Mouse (Mus musculus) megakaryocyte, embryonic 14.5 days (primary cell): ENCODE data around the gene Rpl28. TPM values are rescaled to one million over a fixed set of nuclear protein-coding genes. Genes with fewer than 3 reads are reported as not detected.

Experiments
- H3K27me3 ChIP-seq: replicated peaks from 2 replicates; pipeline ENCODE3; 2012; ENCODE audit warnings: inconsistent platforms
- H3K36me3 ChIP-seq: replicated peaks from 2 replicates; pipeline ENCODE3; 2012; ENCODE audit warnings: low read length, inconsistent platforms, mixed read lengths
- H3K4me1 ChIP-seq: 2 replicates; pipeline ENCODE4 v1.6.1; 2012; ENCODE audit warnings: inconsistent platforms
- H3K4me3 ChIP-seq: replicated peaks from 2 replicates; pipeline ENCODE3; 2012; ENCODE audit warnings: moderate library complexity, mild to moderate bottlenecking, inconsistent platforms
- H3K9me3 ChIP-seq: 2 replicates; pipeline ENCODE4 v1.6.1; 2012; ENCODE audit warnings: inconsistent platforms
- FLI1 ChIP-seq: IDR thresholded peaks from 2 replicates; pipeline ENCODE4 v1.6.1; 2012; ENCODE audit warnings: low read length, inconsistent platforms, mixed read lengths
- GATA1 ChIP-seq: IDR thresholded peaks from 3 replicates; pipeline ENCODE4 v1.6.1; 2012; ENCODE audit warnings: mixed read lengths, low read length, inconsistent platforms, borderline replicate concordance
- polyA plus RNA-seq: library from polyadenylated mRNA; stranded (reverse); fragments of >175 nt; gene quantifications from 2 replicates; pipeline ENCODE4 v1.2.3, GENCODE M21; 2012; ENCODE audit warnings: low replicate concordance; ENCODE audit not compliant: insufficient read depth

The Rpl28 gene
- polyA plus RNA-seq, 1 experiment: 12,997 TPM

DNA sequence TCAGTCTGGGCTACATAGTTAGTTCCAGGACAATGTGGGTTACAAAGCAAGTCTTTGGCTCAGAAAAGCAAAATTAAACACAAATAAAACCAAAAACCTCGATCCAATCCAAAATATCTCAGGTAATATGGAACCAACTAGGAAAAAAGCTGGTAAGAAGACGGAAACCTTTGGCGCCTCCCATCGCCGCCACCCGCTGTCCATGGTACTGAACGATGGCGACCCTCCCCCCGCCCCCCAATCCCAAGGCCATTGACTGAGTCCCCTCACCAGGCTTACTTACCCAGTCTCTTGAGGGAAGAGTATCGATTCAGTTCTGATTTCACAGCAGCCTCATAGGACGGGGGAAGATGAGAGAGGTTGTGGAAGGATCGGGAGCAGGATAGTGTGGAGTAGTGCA is 37.8 kb downstream of the Rpl28 start:
- no peak for TF ChIP-seq GATA1
- no peak for TF ChIP-seq FLI1
- Histone ChIP-seq H3K36me3 (no peaks in the 10 kb centered on the region), H3K9me3 (peaks cover 4% of the 10 kb centered on the region; the same call in 1 of the 2 replicates), H3K27me3 (peaks cover 79% of the 10 kb centered on the region), H3K4me1 (peaks cover 10% of the 10 kb centered on the region), H3K4me3 (no peak overlapping the region)

DNA sequence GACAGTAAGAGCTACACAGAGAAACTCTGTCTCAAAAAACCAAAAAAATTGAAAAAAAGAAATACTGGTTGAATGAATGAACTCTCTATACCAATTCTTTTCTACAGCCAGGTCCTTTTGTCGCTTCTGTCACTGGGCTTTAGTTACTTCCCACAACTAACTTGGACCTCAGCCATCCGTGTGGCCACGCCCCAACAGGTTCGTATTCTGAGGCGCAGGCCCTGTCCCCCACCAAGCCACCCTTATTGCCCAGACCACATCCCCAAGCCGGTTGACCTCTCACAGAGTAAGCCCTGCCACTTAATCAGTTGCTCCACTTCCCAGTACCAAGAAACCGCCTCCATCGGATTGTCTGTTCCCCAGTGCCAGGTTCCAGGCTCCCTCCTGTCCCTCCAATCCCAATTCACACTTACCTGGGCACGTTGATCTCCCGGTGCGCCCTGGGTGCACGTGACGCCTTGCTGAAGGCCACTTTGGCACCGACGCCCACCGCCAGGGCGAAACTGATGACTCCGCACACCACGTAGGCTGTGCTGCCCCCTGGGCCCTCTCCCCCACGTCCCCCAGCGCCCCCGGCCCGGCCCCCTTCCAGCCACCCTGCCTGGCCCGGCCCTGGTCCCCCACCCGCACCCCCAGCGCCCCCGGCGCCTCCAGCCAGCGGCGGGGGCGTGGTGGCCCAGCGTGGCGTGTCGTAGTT is 43.1 kb downstream of the Rpl28 start:
- peaks cover 83% of the 10 kb centered on the region for H3K27me3 ChIP-seq
- TF ChIP-seq FLI1 (no peak), GATA1 (no peak)
- peak overlapping the region; percentile 87 for H3K4me3 ChIP-seq
- H3K9me3 ChIP-seq: peaks cover 8% of the 10 kb centered on the region; the same call in 1 of the 2 replicates
- peaks cover 12% of the 10 kb centered on the region for H3K4me1 ChIP-seq
- H3K36me3 ChIP-seq: no peaks in the 10 kb centered on the region

DNA sequence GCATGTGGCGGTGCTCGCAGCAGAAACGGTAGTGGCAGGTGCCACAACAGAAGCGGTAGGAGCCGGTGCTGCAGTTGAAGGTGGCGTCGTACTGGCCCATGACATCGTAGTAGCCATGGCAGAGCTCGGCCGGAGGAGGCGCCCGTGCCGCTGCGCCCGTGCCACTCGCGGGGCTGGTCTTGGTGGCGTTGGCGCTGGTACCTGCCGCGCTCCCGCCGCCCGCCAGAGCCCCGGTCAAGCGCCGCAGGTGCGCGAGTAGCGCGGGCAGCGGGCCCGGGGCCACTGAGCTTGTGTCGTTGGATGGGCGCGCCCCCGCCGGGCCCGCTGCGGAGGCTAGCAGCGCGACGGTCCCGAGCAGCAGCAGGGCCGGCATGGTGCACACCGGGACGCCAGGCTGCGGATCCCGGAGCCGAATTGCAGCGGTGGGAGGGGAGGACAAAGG is 43.7 kb downstream of the Rpl28 start:
- H3K9me3 ChIP-seq: peaks cover 8% of the 10 kb centered on the region; the same call in 1 of the 2 replicates
- TF ChIP-seq FLI1: no peak
- TF ChIP-seq GATA1: no peak
- H3K36me3 ChIP-seq: no peaks in the 10 kb centered on the region
- H3K4me3 ChIP-seq: peak overlapping the region; percentile 87
- H3K4me1 ChIP-seq: peaks cover 12% of the 10 kb centered on the region
- H3K27me3 ChIP-seq: peaks cover 80% of the 10 kb centered on the region

DNA sequence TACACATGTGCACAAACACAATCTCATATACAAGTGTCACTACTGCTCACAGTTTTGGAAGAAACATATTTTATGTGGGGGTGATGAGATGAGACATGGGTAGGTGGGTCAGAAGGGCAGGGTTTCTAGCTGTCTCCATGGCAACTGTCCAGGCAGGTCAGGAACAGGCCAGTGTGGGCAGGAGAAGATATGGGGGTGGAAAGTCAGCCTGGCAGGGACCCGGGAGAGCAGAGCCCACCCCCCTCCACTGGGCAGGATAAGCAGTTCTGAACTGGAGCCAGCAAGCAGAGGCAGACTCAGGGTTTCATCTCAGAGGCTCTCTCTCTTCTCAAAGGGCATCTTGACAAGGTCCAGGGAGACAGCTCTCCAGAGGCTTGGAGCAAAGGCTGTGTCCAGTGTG is 45.0 kb downstream of the Rpl28 start:
- H3K4me1 ChIP-seq: peaks cover 17% of the 10 kb centered on the region
- no peak overlapping the region for H3K4me3 ChIP-seq
- no peak for TF ChIP-seq GATA1
- TF ChIP-seq FLI1: no peak
- H3K9me3 ChIP-seq: peaks cover 10% of the 10 kb centered on the region; the same call in 1 of the 2 replicates
- H3K36me3 ChIP-seq: no peaks in the 10 kb centered on the region
- H3K27me3 ChIP-seq: peaks cover 85% of the 10 kb centered on the region

DNA sequence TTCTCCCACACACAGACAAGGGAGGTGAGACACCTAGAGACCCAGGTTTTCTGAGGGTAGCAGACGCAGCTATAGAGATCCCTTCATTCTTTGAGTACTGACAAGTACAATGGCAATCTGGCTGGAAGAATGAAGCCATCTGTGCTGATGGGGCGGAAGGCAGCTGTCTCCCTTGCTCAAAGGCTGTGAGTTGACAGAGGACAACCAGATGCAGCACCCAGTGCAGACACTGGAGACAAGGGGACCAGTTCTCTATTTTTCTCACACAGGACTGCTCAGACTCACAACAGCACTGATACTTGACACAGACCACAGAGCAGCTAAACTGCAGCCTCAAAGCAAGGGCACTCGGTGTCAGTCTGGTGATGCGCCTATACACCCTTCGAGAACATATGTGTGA is 49.4 kb downstream of the Rpl28 start:
- TF ChIP-seq FLI1: no peak
- TF ChIP-seq GATA1: no peak
- H3K4me3 ChIP-seq: no peak overlapping the region
- H3K9me3 ChIP-seq: peaks cover 36% of the 10 kb centered on the region
- no peaks in the 10 kb centered on the region for H3K36me3 ChIP-seq
- peaks cover 85% of the 10 kb centered on the region for H3K27me3 ChIP-seq
- H3K4me1 ChIP-seq: peaks cover 22% of the 10 kb centered on the region

DNA sequence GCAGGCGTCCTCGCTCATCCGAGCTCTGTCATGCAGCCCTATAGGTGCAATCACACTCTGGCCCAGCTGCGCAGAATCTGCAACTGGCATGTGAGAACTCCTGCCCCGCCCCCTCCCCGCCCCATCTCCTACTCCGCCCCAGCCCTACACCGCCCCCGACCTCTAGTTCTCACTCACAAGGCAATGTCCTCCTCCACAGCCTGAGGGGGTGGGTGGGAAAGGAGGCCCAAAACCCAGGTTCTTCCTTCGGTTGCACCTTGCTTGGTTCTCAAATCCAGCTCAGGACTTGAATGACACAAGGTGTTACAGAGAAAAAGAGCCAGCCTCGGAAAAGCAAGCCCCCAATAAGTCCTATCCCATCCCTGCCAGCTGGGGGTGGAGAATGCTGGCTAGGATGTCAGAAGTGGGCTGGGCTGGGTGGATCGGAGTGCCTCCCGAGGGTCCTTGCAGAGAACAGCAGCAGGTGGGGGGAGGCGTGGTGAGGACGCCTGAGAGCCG is 50.0 kb downstream of the Rpl28 start:
- TF ChIP-seq FLI1: no peak
- TF ChIP-seq GATA1: no peak
- Histone ChIP-seq H3K9me3 (peaks cover 43% of the 10 kb centered on the region), H3K36me3 (no peaks in the 10 kb centered on the region), H3K4me1 (peaks cover 22% of the 10 kb centered on the region), H3K4me3 (no peak overlapping the region), H3K27me3 (peaks cover 79% of the 10 kb centered on the region)

DNA sequence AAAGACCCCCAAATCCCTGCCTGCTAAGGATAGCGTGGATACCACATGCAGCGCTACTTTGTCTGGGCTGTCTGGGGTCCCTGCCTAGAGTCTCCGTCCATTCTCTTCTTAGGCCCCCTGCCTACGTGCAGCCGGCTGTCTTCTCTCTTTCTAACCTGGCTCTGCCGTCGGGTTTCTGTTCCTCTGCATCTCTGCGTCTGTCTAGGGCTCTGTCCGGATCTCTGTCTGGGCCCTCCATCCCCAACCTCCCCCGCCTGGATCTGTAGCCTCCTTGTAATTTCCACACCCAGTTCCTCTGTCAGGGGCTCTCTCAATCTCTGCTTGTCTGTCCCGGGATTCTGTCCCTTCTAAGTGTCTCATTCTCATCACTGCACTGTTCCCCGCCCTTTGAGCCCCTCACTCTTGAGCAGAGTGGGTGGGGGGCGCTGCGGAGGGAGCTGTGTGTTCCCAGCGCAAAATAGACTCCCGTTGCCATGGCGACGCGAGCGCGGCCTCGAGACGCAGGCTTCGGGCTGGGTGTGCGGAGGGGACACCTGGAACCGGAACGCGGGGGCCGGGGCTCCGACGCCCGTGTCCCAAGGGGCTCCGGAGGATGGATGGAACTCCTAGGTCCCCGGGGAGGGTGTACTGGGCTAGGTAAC is 51.0 kb downstream of the Rpl28 start:
- TF ChIP-seq FLI1 (no peak), GATA1 (no peak)
- Histone ChIP-seq H3K4me3 (no peak overlapping the region), H3K9me3 (peaks cover 46% of the 10 kb centered on the region), H3K36me3 (no peaks in the 10 kb centered on the region), H3K27me3 (peaks cover 71% of the 10 kb centered on the region), H3K4me1 (peaks cover 22% of the 10 kb centered on the region)

DNA sequence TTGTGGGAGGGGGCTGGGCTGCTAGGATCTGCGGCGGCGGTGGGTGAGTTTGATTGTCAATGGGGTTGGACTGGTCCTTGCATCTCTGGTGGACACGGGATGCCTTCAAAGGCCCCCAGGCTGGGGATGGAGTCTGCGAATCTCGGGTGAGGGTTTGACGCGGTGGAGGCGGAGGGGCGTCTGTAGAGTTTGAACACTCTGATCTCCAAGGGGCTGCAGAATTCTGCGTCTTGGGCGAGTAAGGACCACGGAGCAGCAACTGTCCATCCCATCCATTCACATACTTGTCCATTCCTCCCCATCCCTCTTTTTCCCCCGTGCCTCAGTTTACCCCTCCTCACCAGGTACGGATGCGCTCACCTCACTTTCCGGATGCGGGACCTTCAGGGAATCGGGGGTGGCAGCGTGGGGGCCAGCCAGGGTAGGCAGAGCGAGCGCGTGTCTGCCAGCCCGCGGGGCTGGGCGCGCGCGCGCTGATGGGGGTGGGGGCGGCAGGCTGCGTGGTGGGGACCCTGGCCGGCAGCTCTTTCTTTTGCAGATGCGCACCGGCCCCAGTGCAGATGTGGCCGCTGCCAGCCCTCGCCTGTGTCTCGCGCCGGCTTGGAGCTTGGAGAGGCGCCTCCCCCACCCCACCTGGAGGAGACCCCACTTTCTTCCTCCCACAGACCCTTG is 51.7 kb downstream of the Rpl28 start, which contains the start of gene Shisa7:
TSS of gene Shisa7 (minus strand) at position 452 of the 672 bp plus-strand sequence.
- TF ChIP-seq FLI1 (no peak), GATA1 (no peak)
- Histone ChIP-seq H3K4me3 (no peak within 1 kb of the TSS), H3K36me3 (peaks cover 3% of the 10 kb centered on the region), H3K27me3 (peaks cover 65% of the 10 kb centered on the region), H3K4me1 (peaks cover 22% of the 10 kb centered on the region), H3K9me3 (peaks cover 48% of the 10 kb centered on the region)

Other genes with a start within 250 kb of the Rpl28 start
- gene Syt5, start 245.3 kb upstream of the Rpl28 start, polyA plus RNA-seq: 2.6 TPM in 1 of 2 replicates, not detected in the other
- 0.16 TPM in 1 of 2 replicates, not detected in the other for gene Ptprh, start 188.8 kb upstream of the Rpl28 start, polyA plus RNA-seq
- gene Tmem86b, start 161.5 kb upstream of the Rpl28 start, polyA plus RNA-seq: 5.3 and 15.1 TPM in 2 replicates
- gene Ppp6r1, start 133.9 kb upstream of the Rpl28 start, polyA plus RNA-seq: 361 and 465 TPM in 2 replicates
- gene Hspbp1, start 107.8 kb upstream of the Rpl28 start, polyA plus RNA-seq: 71.8 and 116 TPM in 2 replicates
- 0.08 TPM in 1 of 2 replicates, not detected in the other for gene Brsk1, start 102.3 kb upstream of the Rpl28 start, polyA plus RNA-seq
- gene Tmem150b, start 67.6 kb upstream of the Rpl28 start, polyA plus RNA-seq: 0.43 TPM in 1 of 2 replicates, not detected in the other
- 241 and 733 TPM in 2 replicates for gene Kmt5c, start 52.8 kb upstream of the Rpl28 start, polyA plus RNA-seq
- 47.7 and 94.6 TPM in 2 replicates for gene Cox6b2, start 39.8 kb upstream of the Rpl28 start, polyA plus RNA-seq
- gene Fam71e2, start 21.6 kb upstream of the Rpl28 start, polyA plus RNA-seq: not detected in 2 replicates
- 0.26 and 1.9 TPM in 2 replicates for gene Il11, start 10.0 kb upstream of the Rpl28 start, polyA plus RNA-seq
- not detected in 2 replicates for gene Tmem190, start 9.9 kb upstream of the Rpl28 start, polyA plus RNA-seq
- 29.3 and 145 TPM in 2 replicates for gene Tmem238, start 3.2 kb upstream of the Rpl28 start, polyA plus RNA-seq
- gene Ube2s, start 19.7 kb downstream of the Rpl28 start, polyA plus RNA-seq: 217 and 258 TPM in 2 replicates
- gene Shisa7, start 51.8 kb downstream of the Rpl28 start, polyA plus RNA-seq: 0.07 TPM in 1 of 2 replicates, not detected in the other
- gene Isoc2b, start 77.4 kb downstream of the Rpl28 start, polyA plus RNA-seq: 4.3 and 6.1 TPM in 2 replicates
- 7.2 and 17.1 TPM in 2 replicates for gene Isoc2a, start 84.3 kb downstream of the Rpl28 start, polyA plus RNA-seq
- not detected in 2 replicates for gene Gm36210, start 113.6 kb downstream of the Rpl28 start, polyA plus RNA-seq
- 33.6 and 53.4 TPM in 2 replicates for gene Zfp628, start 122.3 kb downstream of the Rpl28 start, polyA plus RNA-seq
- 0.51 TPM in 1 of 2 replicates, not detected in the other for gene Nat14, start 129.2 kb downstream of the Rpl28 start, polyA plus RNA-seq
- 0.09 and 1.5 TPM in 2 replicates for gene Ssc5d, start 132.9 kb downstream of the Rpl28 start, polyA plus RNA-seq
- 1.3 TPM in 1 of 2 replicates, not detected in the other for gene Sbk2, start 171.5 kb downstream of the Rpl28 start, polyA plus RNA-seq
- gene Sbk3, start 178.3 kb downstream of the Rpl28 start, polyA plus RNA-seq: 0.06 TPM in 1 of 2 replicates, not detected in the other
- 48.1 and 103 TPM in 2 replicates for gene Zfp579, start 203.3 kb downstream of the Rpl28 start, polyA plus RNA-seq
- gene Zfp524, start 221.5 kb downstream of the Rpl28 start, polyA plus RNA-seq: 68.6 and 88.3 TPM in 2 replicates
- 17.2 and 28.0 TPM in 2 replicates for gene Fiz1, start 221.8 kb downstream of the Rpl28 start, polyA plus RNA-seq
- not detected in 2 replicates for gene Gm44973, start 222.6 kb downstream of the Rpl28 start, polyA plus RNA-seq
- gene Zfp865, start 227.5 kb downstream of the Rpl28 start, polyA plus RNA-seq: 30.6 and 81.9 TPM in 2 replicates
- gene Ccdc106, start 227.7 kb downstream of the Rpl28 start, polyA plus RNA-seq: 7.3 and 34.4 TPM in 2 replicates
- gene 4632433K11Rik, start 241.2 kb downstream of the Rpl28 start, polyA plus RNA-seq: not detected in 2 replicates
- 0.96 and 6.5 TPM in 2 replicates for gene Zfp784, start 245.6 kb downstream of the Rpl28 start, polyA plus RNA-seq